Mouse (Mus musculus) right cerebral cortex, postnatal 36 days (tissue): ENCODE data around the gene Gper1.

ENCODE experiments used
- DNase-seq, 2 experiments: peaks; one replicate each; pipeline ENCODE4 v3.0.0; 2022; ENCODE audit warnings: low spot score in 2 of 2, mixed read lengths in 1 of 2

The Gper1 gene

DNA sequence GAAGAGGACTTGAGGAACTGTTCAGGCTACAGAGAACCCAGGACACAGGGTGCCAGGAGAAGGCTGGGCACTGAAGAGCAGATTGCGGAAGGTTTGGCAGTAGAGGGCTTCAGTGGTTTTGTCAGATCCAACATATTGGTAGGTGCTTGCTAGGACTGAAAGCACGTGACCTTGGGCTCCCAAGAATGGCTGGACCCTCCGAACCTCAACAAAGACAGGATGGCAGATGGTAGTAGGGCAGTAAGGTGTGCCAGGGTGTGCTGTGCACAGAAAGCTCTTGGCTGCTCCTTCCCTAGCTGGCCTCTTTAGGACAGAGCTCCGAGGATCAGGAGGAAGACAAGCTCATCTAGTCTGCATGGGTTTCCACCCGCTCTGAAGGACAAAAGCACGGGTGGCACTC lies 11.8 kb upstream of the Gper1 start:
- no peak for DNase-seq

DNA sequence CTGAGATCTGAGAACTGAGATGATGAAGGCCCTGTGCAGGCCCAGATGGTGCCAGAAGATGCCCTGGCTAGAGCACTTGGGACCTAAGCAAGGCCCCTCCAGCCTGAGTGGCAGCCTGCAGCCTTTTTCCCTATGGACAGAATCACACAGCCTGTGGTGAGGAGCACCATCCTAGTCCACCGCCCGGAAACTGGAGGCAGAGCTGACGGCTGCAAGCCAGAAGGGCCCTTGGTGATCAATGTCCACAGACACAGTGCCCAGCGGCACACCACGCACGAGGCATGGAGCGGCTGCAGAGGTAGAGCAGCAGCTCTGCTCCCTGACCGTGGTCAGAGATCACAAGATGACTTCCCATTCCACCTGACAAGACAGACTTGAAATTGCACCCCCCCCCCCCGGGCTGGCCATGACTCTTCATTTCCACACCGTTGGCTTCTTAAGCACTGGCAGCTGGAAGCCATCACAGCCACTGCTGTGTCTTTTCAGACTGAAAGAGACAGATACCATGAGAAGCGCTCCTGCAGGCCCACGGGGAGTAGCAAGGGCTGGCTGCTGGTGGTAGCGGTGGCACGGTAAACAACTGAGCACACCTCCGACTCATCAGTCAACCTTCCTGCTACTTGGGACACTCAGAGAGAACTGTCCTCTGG lies 11.2 kb upstream of the Gper1 start:
- DNase-seq, result no peak

DNA sequence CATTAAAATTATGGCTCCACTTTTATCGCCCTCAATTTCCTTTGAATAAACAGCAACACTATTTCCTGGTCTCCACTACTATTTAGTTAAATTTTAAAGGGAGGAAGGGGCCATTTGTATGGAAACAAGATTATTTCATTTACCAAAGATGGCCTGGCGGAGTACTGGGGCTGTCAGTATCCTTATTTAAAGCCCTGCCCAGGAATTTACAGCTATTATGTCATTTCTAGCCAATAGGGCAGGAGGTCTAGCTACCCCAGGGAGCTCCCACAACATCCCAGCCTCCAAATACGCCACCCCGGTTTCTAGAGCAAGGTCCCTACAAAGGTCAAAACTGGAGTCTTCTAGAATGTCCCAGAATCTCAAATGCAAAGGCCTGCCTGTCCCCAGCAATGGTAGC lies 9.4 kb upstream of the Gper1 start:
- no peak for DNase-seq

DNA sequence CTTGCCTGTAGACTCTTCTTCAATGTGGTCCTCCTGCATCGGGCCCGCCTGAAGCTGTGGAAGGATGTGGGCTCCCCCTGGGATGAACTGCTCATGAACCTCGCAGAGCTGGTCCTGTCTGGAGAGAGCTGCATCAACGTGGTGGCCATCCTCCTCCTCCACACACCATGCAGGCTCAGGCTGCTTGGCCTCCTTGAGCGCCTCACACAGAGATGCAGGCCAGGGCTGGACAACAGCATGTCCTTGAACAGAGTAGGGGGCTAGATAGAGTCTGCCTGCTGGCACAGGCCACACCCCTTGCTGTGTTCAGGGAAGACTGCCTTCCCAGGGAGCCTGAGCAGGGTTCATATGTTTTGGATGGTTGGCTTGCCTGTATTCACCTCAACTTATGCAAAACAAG lies 8.0 kb upstream of the Gper1 start:
- no peak for DNase-seq

DNA sequence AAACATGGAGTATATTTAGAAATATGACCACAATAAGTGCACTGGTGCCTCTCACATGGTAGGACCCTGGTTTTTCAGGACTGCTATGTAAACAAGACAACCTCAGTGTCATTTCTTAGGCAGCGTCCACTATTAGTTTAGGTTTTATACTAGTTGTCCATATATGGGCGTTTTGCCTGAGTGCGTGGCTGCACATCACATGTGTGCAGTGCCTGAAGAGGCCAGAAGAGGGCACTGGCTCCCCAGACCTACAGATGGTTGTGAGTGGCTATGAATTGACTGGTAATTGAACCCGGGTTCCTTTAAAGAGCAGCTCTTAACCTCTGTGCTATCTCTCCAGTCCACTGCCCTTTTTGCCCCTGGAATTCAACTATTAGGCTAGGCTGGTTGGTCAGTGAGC lies 6.0 kb upstream of the Gper1 start:
- no peak for DNase-seq

DNA sequence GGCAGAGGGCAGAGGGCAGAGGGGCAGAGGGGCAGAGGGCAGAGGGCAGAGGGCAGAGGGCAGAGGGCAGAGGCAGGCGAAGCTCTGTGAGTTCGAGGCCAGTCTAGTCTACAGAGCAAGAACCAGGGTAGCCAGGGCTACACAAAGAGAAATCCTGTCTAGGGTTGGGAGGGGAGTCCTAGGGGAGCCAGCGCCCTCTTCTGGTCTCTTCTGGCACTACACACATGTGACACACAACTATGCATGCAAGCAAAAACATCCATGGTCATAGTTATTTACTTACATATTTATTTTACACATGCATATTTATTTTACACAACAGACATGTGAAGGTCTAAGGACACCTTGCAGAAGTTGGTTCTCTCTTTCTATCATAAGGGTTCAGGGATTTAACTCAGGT lies 5.5 kb upstream of the Gper1 start:
- DNase-seq, result no peak

DNA sequence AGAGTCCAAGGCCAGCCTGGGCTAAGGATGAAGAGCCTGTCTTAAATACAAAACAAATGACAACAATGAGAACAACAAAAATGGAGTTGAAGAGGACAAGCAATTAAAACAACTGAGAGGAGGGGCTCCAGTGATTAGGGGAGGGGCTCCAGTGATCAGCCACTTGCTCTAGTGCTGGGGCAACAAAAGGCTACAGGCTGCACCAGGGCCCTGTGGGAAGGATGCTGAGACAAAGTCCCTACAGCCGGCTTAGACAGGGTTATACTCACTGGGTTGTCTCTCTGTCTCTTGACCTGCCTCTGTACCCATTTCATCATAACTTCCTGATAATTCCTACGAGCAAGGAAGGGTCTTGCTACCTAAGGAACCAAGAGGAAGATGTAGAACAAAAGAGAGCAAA lies 4.8 kb upstream of the Gper1 start:
- DNase-seq, result no peak

DNA sequence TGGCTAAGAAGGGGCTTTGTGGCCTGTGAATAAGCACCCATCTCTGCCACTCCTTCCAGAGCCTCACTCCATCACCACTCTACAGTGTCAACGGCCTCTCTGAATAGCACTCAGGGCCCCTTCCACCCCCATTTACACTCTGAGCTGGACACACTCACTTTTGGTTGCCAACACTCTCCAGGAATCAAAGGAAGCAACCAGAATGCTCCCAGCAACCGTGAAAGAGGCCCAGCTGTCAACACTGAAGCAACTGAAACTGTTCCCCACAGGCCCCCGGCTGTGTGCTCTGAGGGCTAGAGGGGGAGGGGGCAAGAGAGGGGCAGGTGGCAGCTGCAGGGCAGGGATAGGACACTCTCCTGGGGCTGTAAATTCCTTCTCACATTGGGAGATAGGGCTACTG lies 4.3 kb upstream of the Gper1 start:
- no peak for DNase-seq

DNA sequence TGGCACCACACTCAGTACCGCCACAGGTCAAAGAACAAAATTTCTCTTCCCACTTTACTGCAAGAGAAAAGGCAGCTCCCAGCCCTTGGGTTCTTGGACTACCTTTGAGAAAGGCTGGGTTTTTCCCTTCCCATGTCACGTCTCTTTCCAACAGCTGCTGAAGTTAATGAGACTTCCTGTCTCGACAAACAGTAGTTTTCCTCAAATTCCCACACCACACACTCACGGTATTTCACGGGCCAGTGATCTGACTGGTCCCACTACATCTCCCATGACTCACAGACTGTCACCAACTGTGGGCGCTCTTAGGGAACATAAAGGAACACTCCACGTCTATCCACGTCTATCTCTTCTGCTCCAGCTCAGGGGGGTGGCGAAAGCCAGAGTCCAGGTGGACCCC lies 2.2 kb downstream of the Gper1 start:
- no peak for DNase-seq

DNA sequence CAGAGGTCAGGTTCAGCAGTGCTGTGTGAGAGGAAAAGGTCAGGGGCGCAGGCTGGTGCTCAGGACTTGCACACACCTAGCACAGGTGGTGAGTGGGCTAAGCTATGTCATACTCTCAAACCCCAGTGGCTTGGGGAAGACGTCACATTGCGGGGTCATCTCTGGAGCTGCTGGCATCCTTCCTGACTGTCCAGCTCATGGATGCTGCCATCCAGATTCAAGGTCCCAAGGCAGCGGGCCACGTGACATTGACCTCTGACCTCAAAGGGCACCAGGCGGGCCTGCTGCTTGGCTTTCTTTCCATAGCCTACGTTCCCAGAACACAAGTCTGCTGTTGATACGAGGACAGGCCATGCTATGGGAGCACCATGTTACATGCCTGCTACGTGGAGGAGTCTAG lies 4.0 kb downstream of the Gper1 start:
- no peak for DNase-seq

DNA sequence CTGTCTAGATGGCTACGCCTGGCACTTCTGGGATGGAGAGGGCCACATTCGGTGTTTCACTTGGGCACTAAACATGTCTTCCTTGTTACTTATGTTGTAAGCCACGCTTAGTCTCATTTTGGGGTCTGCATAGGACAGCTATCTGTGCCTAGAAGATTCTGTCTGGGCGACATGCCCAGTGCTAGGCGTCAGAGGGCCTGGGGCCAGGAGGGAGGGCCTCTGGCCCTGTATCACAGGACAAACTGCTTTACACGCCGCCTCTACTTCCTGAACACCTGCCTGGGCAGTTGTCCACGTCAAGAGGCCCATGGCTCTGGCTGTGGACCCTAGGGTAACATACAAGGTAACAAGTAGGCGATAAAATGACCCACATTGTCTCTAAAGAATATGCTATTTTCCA lies 5.0 kb downstream of the Gper1 start:
- DNase-seq, result no peak

DNA sequence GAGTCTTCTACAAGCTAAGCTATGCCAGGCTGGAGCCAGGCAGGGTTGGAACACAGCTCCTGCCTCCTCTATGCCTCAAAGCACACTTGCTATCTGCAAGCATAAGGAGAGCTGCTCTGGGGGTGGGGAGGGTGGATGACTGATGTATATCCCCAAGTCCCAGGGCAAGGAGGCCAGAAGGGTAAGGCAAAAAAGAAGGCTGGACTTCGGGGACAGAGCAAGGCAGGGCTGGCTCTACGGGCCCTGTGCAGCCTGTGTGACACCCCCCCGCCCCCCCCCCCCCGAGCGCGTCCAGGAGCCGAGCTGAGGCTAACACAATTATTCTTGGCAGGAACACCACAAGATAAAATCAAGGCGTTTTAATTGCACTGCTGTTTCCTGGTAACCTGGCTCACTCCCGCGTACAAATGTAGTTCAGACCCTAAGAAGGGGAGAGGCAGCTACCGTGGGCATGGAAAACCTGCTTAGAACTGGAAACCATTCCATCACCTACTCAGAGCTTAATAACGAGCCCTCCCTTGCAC lies 6.9 kb downstream of the Gper1 start:
- no peak for DNase-seq

DNA sequence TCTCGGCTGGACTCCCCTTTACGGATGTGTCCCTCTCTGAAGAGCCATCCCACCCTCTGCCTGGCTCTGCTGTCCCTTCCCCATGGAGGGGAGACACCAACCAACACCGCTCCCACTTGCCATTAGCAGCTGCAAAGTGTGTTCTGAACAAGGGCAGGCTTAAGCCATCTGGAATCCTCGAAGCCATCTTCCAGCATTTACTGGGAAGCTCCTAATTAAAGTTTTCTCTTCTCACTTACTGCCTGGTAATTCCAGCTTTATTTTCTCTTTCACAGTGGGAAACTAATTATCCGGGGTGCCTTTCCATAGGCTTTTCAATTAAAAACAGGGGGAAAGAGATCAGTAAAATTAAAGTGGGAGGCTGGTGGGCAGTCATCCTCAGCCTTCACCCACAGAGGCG lies 9.4 kb downstream of the Gper1 start:
- no peak for DNase-seq

DNA sequence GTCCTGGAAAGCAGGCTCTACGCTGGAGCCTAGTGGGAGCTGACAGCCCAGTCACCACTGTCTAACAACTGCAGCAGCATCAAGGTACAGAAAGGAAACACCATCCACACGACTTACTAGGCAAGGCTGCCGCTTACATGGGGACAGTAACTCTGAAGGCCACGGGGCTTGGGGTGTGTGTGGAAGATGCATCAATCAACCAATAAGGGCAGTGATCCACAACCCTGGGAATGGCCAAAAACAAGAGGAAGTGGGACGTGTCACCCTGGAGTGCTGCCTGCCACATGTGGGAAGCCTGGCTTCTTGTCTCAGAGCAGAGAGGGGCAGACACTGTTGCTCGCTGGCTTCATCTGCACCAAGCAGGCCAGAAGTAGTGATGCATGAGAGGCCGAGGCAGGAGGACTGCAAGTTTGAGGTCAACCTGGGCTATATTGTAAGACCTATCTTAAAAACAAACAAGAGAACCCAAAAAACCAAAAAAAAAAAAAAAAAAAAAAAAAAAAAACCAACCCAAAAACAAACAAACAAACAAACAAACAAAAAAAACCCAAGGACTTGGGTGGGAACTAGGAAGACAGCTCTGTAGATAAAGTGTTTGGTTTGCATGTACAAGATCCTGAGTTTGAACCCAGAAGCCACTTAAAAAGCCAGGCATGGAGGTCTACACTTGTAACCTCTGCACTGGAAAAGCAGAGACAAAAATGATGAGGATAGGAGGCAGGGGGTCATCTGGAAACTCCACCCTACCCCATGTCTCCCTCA lies 10.0 kb downstream of the Gper1 start:
- no peak for DNase-seq

DNA sequence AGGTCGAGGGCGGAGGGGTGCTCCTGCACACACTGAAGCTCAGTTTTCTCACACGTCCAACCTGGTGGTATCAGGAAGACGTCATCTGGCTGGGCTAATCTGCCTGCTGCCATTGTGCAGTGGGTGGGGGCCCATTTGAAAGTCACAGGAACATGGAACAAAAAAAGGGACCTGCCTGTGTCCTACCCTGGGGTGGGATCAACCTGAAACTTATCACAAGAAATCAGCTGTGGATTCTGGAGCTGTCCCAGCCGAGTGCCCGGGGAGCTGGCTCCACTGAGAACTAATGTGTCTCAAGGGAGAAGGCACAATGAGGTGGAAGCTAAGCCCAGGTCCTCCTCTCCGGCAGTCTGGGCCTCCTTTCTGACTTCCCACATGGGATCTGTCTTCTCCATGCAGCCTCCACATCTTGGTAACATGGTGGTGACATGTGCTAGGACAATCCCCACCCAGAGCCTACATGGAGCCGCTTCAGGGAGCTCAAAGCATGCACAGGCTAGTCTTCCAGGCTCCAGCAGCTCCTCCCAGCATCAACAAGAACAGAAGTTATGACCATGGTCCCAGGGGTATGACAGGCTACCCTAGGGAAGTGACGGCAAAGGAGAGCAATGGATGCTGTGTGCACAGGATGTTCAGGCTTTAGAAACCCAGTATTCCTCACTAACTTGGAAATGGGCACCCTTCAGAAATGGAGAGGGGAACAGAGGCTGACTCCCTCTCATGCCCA lies 11.1 kb downstream of the Gper1 start:
- DNase-seq, result no peak

DNA sequence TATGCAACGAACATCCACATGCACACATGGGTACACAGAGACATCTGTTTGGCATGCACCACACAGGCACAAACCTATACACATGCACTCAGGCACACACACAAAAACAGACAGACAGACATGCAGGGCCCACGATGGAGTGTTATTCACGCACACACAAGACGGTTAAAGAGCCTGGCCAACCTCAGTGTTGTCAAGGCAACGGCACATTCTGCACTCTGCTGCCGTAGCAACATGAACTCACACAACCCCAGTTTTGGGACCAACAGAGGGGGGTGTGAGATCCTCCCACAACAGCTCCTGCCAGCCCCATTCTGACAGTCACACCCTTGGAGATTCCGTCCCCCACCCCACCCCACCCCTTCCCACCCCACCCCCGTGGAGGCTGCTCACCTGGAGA lies 12.0 kb downstream of the Gper1 start:
- peak; percentile 78 to 86 for DNase-seq

DNA sequence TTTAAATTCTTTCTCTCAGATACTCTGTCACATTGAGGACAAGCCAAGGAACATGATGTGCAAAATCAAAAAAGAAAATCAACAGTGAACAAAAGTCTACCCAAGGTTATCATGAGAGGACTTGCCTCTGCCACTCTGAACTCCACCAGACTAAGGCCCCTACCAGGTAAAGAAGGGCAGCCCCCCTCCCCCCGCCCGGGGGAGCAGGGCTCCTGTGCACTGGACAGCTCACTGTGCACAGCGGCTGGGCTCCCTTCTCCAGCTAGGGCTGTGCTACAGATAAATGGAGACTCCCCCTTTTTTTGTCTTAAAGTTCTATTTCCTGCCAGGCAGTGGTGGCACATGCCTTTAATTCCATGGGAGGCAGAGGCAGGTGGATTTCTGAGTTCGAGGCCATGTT lies 14.8 kb downstream of the Gper1 start:
- DNase-seq, result no peak

DNA sequence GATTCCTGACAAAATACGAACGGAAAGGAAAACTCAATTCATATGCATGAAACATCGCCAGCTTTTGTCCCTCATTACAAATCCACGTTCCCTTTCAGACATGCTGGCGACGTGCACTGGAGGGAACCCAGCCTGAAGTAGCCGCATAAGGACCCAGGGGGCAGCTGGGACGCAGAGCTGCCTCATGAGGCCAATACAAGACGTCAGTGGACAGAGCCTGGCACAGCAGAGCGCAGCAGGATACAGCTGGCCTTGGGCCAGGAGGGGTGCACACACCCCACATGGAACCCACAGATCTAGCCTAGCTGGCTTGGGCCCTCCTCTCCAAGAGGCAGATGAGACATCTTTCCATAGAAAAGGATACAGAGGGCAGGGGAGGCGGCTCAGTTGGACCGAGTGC lies 15.5 kb downstream of the Gper1 start:
- DNase-seq, result no peak

DNA sequence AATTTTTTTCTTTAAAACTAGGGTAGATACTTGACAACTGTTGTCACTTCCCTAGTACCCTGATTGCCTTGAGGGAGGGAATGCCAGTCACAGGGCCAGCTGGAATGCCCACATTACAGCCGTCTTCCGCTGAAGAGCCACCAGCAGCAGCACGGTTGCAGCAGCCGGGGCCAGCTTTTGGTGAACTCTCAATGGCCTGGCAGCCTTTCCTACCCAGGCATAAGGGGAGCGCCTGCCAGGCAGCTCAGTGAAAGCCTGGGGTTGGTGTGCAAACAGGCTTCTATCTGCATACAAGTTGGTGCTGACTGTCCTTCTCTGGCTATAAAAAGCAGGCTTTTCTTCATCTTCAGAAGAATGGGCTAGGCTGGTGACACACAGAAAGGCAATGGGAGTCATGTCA lies 17.5 kb downstream of the Gper1 start:
- no peak for DNase-seq

DNA sequence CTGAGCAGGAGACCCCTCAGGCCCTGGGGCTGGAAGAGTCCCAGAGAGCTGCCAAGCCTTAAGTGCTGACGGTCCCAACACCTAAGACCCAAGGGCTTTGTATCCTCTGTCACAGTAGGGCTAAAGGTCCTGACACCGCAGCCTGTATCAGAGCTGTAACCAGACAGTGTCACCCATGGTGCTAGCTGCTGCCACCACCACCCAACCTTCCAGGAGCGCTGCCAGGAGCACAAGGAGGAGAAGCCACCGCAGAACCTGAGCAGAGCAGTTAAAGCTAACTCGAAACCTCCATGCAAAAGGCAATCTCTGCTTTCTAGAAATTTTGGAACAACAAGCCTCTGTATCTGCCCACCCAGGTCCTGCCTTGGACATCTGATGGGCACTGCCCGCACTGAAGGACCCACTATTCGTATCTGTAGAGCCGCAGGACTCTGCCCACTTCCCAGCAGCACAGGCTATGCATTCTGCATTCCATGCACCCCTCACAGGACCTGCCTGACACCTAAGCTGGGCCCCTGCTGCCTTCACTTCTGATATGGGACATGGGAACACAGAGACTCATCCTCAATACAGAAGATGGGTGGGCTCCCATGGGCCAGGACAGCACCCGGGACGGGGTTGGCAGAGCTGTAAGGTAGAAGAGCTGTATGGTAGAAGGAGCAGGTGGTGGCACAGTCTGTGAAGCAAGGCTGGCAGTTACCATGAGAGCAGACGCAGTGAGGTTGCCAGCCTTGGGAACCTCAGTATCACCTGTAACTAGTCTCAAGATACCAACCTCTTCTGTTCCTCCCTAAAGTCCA lies 18.2 kb downstream of the Gper1 start:
- DNase-seq, result no peak

DNA sequence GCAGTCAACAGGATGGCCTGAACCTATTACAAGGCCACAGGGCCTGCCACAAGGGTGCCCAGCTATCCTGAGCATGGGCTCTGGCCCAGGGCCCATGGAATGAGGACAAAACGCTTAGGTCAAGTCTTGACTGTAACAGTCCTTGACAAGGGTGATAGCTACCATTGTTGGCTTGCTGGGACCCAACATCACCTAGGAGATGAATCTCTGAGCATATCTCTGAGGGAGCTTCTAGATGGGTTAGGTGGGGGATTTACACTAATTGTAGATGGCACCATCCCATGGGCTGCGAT lies 18.7 kb downstream of the Gper1 start:
- no peak for DNase-seq

DNA sequence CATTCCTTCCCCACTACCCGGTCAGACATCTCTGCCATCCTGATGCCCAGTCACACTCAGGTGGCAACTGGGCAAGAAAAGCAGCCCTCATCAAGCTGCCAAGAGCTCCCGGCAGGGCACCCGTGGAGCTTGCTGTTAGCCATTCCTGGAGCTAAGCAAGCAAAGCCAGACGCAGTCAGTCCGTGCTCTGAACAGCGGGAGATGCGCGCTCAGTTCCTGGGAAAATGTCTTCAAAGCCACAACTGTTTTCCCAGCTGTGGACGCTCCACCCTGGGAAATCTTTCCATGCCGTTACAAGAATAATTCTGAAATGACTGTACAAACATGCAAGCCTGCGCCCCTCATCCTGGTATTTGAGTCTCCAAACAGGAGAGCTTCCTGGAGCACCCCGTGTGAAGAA lies 19.5 kb downstream of the Gper1 start:
- no peak for DNase-seq
